Mouse (Mus musculus): ENCODE data around the gene Oxct2b.
"Not testable (repeated sequence)": the region's sequence is repeated elsewhere in the genome, so short reads cannot be mapped to it uniquely, and the experiment has no call there.

Gene Oxct2b

GRCm38 (mm10) chr4:123116640-123117039 lies 574 bp downstream of the Oxct2b start:
- not testable (repeated sequence) for DNase-seq

GRCm38 (mm10) chr4:123121286-123121685 lies 5.2 kb downstream of the Oxct2b start:
- DNase-seq: no peak

GRCm38 (mm10) chr4:123126626-123127025 lies 10.6 kb downstream of the Oxct2b start:
- no peak for DNase-seq

- DNase-seq: no peak
Observed at GRCm38 (mm10) chr4:123127051-123127450, 11.0 kb downstream of the Oxct2b start.

GRCm38 (mm10) chr4:123137551-123137950 lies 21.5 kb downstream of the Oxct2b start:
- DNase-seq: no peak

- peak; percentile 58 for DNase-seq
Observed at GRCm38 (mm10) chr4:123139513-123140154, 23.6 kb downstream of the Oxct2b start, which contains the start of gene Ppie. TSS of gene Ppie (minus strand) at chr4:123139951.

- DNase-seq: no peak
Observed at GRCm38 (mm10) chr4:123147446-123148150, 31.5 kb downstream of the Oxct2b start.

- DNase-seq: no peak
Observed at GRCm38 (mm10) chr4:123152003-123152402, 35.9 kb downstream of the Oxct2b start.

GRCm38 (mm10) chr4:123152976-123153375 lies 36.9 kb downstream of the Oxct2b start:
- no peak for DNase-seq

- peak; percentile 5 for DNase-seq
Observed at GRCm38 (mm10) chr4:123155004-123155403, 38.9 kb downstream of the Oxct2b start.

GRCm38 (mm10) chr4:123155427-123155826 lies 39.4 kb downstream of the Oxct2b start:
- no peak for DNase-seq

GRCm38 (mm10) chr4:123155840-123156239 lies 39.8 kb downstream of the Oxct2b start:
- DNase-seq: no peak

- DNase-seq: no peak
Observed at GRCm38 (mm10) chr4:123160571-123160970, 44.5 kb downstream of the Oxct2b start.

- DNase-seq: not testable (repeated sequence)
Observed at GRCm38 (mm10) chr4:123161251-123161650, 45.2 kb downstream of the Oxct2b start.

GRCm38 (mm10) chr4:123162305-123162917 lies 46.3 kb downstream of the Oxct2b start:
- no peak for DNase-seq

GRCm38 (mm10) chr4:123164157-123164556 lies 48.1 kb downstream of the Oxct2b start:
- no peak for DNase-seq
